Mouse (Mus musculus): ENCODE results near the gene Itga9. TPM values are rescaled to one million over a fixed set of nuclear protein-coding genes. Genes with fewer than 3 reads are reported as not detected.

The Itga9 gene
- total RNA-seq, 4 experiments from 2014 or later, result 4.7 to 5.8 (median 5.1) TPM

DNA sequence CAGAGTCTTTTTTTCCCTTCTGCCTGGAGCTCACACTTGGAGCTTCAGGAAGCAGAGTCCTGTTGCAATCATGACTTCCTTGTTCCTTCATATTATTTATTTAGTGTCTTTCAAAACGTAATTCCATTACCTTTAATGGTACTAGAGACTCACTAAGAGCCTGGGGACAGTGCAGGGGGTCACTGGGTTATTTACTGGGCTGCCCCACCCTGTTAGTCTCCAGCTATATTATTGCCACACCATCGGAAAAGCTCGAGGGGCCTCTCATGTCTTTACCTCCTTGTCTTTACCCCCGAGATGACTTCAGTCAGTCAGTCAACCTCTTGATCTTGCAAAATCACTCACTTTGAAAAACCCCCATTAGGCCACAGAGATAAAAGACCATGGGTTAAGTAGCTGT is 44.5 kb downstream of the Itga9 start:
- DNase-seq (ENCODE audit: low spot score in 2 of 2), result no peak

GRCm38 (mm10) chr9:118651939-118652338 is 45.4 kb downstream of the Itga9 start:
- no peak for DNase-seq (ENCODE audit: low spot score in 2 of 2)

GRCm38 (mm10) chr9:118653436-118653835 is 46.9 kb downstream of the Itga9 start:
- DNase-seq (ENCODE audit: low spot score in 2 of 2), result no peak

DNA sequence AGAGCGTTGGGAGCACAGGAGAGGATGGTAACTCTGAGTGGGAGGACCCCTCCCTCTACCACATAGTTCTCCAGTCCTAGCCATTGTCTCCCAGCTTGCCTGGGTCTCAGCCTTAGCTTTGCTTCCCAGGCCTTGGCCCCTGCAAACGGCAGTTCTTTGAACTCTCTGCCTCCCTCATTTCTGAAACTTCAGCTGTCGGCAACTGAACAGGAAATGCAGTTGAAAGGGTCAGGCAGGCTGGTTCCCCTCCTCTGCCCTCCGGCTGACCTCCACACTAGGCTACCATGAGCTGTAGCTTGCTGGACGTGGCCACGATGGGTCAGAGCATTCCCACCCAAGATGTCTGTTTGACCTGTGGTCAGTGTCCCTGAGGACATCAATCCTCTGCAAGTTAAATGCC is 48.5 kb downstream of the Itga9 start:
- DNase-seq (ENCODE audit: low spot score in 2 of 2), result no peak

- no peak for DNase-seq (ENCODE audit: low spot score in 2 of 2)
These were observed 49.2 kb downstream of the Itga9 start for GRCm38 (mm10) chr9:118655726-118656125.

GRCm38 (mm10) chr9:118658159-118658558 is 51.7 kb downstream of the Itga9 start:
- DNase-seq (ENCODE audit: low spot score in 2 of 2), result peak; percentile 58 to 68

GRCm38 (mm10) chr9:118659809-118660208 is 53.3 kb downstream of the Itga9 start:
- no peak for DNase-seq (ENCODE audit: low spot score in 2 of 2)

DNA sequence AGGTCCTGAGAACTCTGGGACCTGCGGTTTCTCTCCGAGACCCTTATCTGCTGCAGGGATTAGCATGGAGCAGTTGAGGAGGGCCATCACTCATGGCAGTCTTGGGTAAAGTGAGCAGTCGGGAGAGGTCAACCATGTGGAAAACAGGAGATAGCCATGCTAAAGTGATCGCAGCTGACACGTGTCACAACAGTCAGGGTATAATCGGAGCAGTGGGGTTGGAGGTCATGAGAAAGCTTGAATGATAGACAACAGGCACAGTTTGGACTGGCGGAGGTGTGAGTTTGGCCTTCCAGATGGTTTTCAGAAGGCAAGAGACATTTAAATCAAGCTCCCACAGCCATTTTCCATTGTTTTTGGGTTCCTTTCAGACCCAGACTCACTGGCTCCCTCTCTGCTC is 53.8 kb downstream of the Itga9 start:
- no peak for DNase-seq (ENCODE audit: low spot score in 2 of 2)

GRCm38 (mm10) chr9:118662026-118662425 is 55.5 kb downstream of the Itga9 start:
- DNase-seq (ENCODE audit: low spot score in 2 of 2), result no peak

- DNase-seq (ENCODE audit: low spot score in 2 of 2), result no peak
These were observed 56.0 kb downstream of the Itga9 start for GRCm38 (mm10) chr9:118662476-118662875.

- DNase-seq (ENCODE audit: low spot score in 2 of 2), result no peak
These were observed 57.4 kb downstream of the Itga9 start for GRCm38 (mm10) chr9:118663938-118664337.

GRCm38 (mm10) chr9:118666069-118666468 is 59.6 kb downstream of the Itga9 start:
- DNase-seq (ENCODE audit: low spot score in 2 of 2), result no peak

GRCm38 (mm10) chr9:118669696-118670095 is 63.2 kb downstream of the Itga9 start:
- DNase-seq (ENCODE audit: low spot score in 2 of 2), result no peak

- DNase-seq (ENCODE audit: low spot score in 2 of 2), result no peak
These were observed 67.8 kb downstream of the Itga9 start for GRCm38 (mm10) chr9:118674277-118674676.

DNA sequence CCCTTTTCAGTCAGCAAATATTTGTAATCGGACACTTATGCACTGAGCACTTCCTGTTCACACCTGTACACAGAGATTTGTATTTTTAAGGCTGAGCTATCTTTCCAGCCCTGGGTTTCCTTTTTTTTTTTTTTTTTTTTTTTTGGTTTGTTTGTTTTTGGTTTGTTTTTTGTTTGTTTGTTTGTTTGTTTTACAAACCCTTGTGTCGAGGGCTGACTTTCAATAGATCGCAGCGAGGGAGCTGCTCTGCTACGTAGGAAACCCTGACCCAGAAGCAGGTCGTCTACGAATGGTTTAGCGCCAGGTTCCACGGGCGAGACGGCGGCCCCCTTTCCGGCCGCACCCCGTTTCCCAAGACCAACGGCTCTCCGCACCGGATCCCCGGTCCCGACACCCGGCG is 68.3 kb downstream of the Itga9 start:
- DNase-seq (ENCODE audit: low spot score in 2 of 2), result no peak

DNA sequence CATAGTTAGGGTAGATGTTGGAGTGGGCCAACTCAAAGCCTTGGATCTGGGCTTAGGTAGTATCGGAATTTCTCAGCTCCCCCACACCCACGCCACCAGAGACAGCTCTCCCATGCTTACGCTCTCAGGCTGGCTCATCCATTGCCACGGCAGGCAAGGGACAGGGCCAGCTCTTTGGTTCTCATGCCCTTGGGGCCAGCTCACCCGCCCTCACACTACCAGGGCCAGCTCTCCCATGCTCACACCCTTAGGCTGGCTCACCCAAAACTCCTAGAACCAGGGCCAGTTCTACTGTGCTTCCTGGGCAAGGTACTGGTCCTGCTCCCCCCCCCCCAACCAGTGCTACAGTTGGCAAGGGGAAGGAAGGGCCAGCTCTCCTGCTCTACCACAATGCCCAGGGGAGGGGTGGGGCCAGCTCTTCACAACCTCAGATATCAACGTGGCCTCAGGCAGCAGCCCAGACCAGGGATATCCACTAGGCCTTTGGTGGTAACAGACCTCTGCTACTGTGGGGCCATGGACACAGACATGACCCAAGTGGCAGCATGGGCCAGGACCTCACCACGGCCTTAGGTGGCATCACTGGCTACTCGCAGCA is 69.2 kb downstream of the Itga9 start:
- DNase-seq (ENCODE audit: low spot score in 2 of 2), result no peak

- no peak for DNase-seq (ENCODE audit: low spot score in 2 of 2)
These were observed 70.2 kb downstream of the Itga9 start for GRCm38 (mm10) chr9:118676692-118677091.

- no peak for DNase-seq (ENCODE audit: low spot score in 2 of 2)
These were observed 70.9 kb downstream of the Itga9 start for GRCm38 (mm10) chr9:118677349-118677748.

DNA sequence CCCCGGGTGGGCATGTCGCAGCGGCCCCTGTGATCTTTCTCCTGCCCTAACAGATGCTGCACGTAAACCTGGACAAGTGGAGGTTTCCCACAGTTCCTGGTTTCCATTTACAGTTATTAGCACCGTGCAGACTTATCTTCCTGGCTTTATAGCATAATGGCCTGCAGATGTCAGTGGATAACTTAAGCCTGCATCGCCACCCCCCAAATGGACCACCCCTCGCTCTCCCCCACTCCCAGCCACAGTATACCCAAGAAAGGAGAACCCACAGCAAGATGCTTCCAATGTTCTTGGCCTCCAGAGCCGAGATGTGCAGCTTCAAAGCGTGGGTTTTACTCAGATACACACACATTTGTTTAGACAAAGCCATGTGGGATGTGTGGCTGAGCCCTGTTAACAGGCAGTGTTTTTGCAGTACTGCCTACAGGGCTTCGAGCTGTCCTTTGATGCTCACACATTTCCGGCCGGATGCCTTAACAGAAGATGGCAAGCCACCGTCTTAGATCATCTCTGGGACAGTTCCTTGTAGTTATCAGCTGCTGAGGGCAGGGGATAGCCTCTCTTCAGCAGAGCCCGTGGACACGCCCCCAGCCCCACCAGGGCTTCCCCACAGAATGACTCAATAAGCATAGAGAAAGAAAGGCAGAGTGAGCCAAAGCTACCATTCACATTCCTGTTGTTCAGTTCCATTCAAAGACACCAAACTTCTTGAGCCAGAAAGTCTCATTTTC is 71.7 kb downstream of the Itga9 start:
- DNase-seq (ENCODE audit: low spot score in 2 of 2), result no peak

- DNase-seq (ENCODE audit: low spot score in 2 of 2), result no peak
These were observed 72.3 kb downstream of the Itga9 start for GRCm38 (mm10) chr9:118678759-118679158.

DNA sequence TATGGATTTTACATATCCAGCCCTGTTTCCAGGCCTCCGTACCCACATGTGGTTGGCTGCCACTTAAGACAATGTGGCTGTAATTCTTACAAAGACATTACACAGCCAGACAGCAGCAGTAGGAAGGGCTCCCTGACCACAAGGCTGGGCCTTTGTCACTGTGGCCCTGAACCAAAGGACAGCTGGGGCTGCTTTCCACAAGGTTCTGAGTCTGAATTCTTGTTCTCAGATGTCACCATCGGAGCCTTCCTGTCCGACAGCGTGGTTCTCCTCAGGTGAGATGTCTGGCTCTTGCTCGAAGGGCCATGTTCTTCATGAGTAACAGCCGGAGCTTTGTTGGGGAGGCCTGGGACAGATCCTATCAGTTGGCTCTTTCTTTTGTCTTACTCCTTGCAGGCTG is 75.0 kb downstream of the Itga9 start:
- DNase-seq (ENCODE audit: low spot score in 2 of 2), result no peak

DNA sequence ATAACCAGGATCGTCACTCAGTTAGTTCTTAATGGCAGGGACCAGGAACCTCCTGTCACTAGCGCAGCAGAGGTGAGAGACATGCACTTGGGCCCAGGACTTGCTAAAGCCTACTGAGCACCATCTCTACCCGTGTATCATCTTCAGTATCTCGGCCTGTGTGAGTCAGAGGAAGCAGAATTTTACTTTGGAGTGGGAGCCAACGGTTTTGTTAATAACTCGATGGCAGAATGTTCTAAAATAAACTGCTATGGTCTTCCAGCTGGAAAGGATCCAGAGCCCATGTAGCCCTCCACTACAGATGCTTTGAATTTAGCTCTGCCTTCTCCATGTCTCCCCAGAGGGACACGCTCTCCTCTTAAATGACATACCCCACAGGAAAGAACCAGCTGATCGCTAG is 75.7 kb downstream of the Itga9 start:
- no peak for DNase-seq (ENCODE audit: low spot score in 2 of 2)

DNA sequence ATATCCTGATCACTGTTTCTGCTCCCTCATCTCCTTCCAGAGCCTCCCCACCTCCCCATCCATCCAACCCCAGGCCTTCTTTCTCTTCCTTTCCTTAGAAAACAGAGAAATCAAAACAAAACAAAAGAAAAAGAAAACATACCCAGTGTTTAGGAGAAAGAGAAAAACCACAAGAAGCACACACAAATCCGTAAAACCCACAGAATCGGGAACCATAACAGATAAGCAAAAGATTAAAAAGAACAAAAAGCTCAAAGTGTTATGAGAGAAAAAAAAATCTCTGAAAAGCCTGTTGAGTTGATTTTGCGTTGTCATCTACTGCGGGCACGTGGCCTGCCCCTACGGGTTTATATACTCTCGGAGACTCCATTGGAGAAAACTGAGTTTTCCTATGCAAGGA is 77.0 kb downstream of the Itga9 start:
- DNase-seq (ENCODE audit: low spot score in 2 of 2), result no peak

All from layer of hippocampus, adult 8-10 months (tissue).